Comparison of ENCODE assay signal across 8 mouse cellular contexts in genomic region chr17:35937700-35938348, GRCm38 (mm10). TPM values are rescaled to one million over a fixed set of nuclear protein-coding genes. Genes with fewer than 3 reads are reported as not detected.
A peak's percentile ranks its signal among the peaks of the same experiment; 100 is the strongest.
DNase-seq lines count a peak whose midpoint lies in the region; ATAC-seq and TF ChIP-seq lines count a peak whose summit lies in the region.
"Had no signal": no experiment of that assay in that cellular context is flagged by ENCODE, and none has a peak within 500 bp of the region (broad histone marks: within the 10 kb centered on the region; RNA-seq: fewer than 3 reads in every experiment).

No protein-coding gene starts in this region.

- in situ Hi-C loops in CH12.LX (cut with MboI; ENCODE audit: low pct_ligation_motif_present, low pct_unique_long_range_greater_than_20kb, low sequenced_read_pairs) = no loop called here

- peak; percentile 74 for DNase-seq in CH12.LX (ENCODE audit: extremely low read depth)
- peak; percentile 66 to 73 for DNase-seq in cerebellum, postnatal 14 days
- DNase-seq in heart, postnatal 0 days (ENCODE audit: low spot score) = peak; percentile 68
- peak; percentile 51 to 68 for DNase-seq in kidney, postnatal 36 days
- no peak for DNase-seq in midbrain, embryonic 11.5 days (ENCODE audit: low spot score, missing footprints)
- peak; percentile 68 for DNase-seq in thymus, postnatal 25 days

- peaks cover 6% of the 10 kb centered on the region for H3K9me3 ChIP-seq in CH12.LX (replicated peaks; ENCODE audit: low read length)
- H3K9me3 ChIP-seq in heart, postnatal 0 days (replicated peaks; ENCODE audit: control insufficient read depth, low read length) = no peaks in the 10 kb centered on the region
- H3K9me3 ChIP-seq in midbrain, embryonic 11.5 days (ENCODE audit: control insufficient read depth, low read length) = no peaks in the 10 kb centered on the region
- H3K9me3 ChIP-seq: limb, embryonic 15.5 days had no signal

- no peak overlapping the region for H3K27ac ChIP-seq in CH12.LX (ENCODE audit: insufficient read depth, low read depth)
- no peak overlapping the region for H3K27ac ChIP-seq in heart, postnatal 0 days (ENCODE audit: low read depth)
- H3K27ac ChIP-seq in midbrain, embryonic 11.5 days (ENCODE audit: low read depth, low read length) = no peak overlapping the region
- H3K27ac ChIP-seq: limb, embryonic 15.5 days had no signal

- no peaks in the 10 kb centered on the region for H3K4me1 ChIP-seq in CH12.LX (ENCODE audit: control insufficient read depth in 1 of 2, insufficient read depth in 2 of 2)
- no peaks in the 10 kb centered on the region for H3K4me1 ChIP-seq in heart, postnatal 0 days (ENCODE audit: control insufficient read depth, insufficient read depth)
- no peaks in the 10 kb centered on the region for H3K4me1 ChIP-seq in midbrain, embryonic 11.5 days (ENCODE audit: control insufficient read depth, insufficient read depth, low read length)
- H3K4me1 ChIP-seq: limb, embryonic 15.5 days had no signal

- H3K79me2 ChIP-seq in C2C12 (ENCODE audit: control insufficient read depth, insufficient read depth) = no peaks in the 10 kb centered on the region
- H3K79me2 ChIP-seq in CH12.LX (replicated peaks; ENCODE audit: control insufficient read depth, extremely low read depth, insufficient read depth, poor library complexity, severe bottlenecking) = no peaks in the 10 kb centered on the region

- no peak overlapping the region for H3K4me2 ChIP-seq in CH12.LX (ENCODE audit: insufficient read depth, low read depth, poor library complexity, severe bottlenecking)
- no peak overlapping the region for H3K4me2 ChIP-seq in heart, postnatal 0 days (ENCODE audit: low read depth, low read length)
- no peak overlapping the region for H3K4me2 ChIP-seq in midbrain, embryonic 11.5 days
- H3K4me2 ChIP-seq: limb, embryonic 15.5 days had no signal

- no peak for TF ChIP-seq POLR2A in CH12.LX (IDR thresholded peaks at IDR 0.05; ENCODE audit: low read depth, low read length)

- peak; percentile 55; the same call in 1 of the 2 replicates for ATAC-seq in heart, postnatal 0 days (ENCODE audit: insufficient read depth, low read depth)
- ATAC-seq in midbrain, embryonic 11.5 days (ENCODE audit: low FRiP score) = peak; percentile 33; the same call in 1 of the 2 replicates

- H3K27me3 ChIP-seq in C2C12 (ENCODE audit: control insufficient read depth, insufficient read depth, insufficient read length) (no peaks in the 10 kb centered on the region), CH12.LX (replicated peaks) (peaks cover 2% of the 10 kb centered on the region)
- no peaks in the 10 kb centered on the region for H3K27me3 ChIP-seq in heart, postnatal 0 days (ENCODE audit: control insufficient read depth, insufficient read depth, low read length)
- no peaks in the 10 kb centered on the region for H3K27me3 ChIP-seq in midbrain, embryonic 11.5 days (ENCODE audit: control insufficient read depth, insufficient read depth, low read length)
- H3K27me3 ChIP-seq: limb, embryonic 15.5 days had no signal

- no peak overlapping the region for H3ac ChIP-seq in C2C12 (ENCODE audit: control insufficient read depth, insufficient read length, low read depth)

- no peaks in the 10 kb centered on the region for H3K79me3 ChIP-seq in C2C12 (ENCODE audit: low read depth)

- dilution Hi-C loops in CH12.LX (cut with MboI; ENCODE audit: extremely low pct_ligation_motif_present, extremely low pct_unique_long_range_greater_than_20kb, low sequenced_read_pairs) = no loop called here

- TF ChIP-seq CTCF in C2C12 (IDR thresholded peaks at IDR 0.05; ENCODE audit: control insufficient read depth, insufficient read depth, insufficient read length) (peak; percentile 23), CH12.LX (conservative IDR thresholded peaks at IDR 0.05 in 1 of 2, IDR thresholded peaks at IDR 0.05 in 1 of 2; ENCODE audit: low read depth in 2 of 2, low read length in 2 of 2) (peak; percentile 70 to 90)
- TF ChIP-seq CTCF in heart, postnatal 0 days (IDR thresholded peaks at IDR 0.05; ENCODE audit: low read depth) = peak; percentile 77

- 27% methylated on average over 2 of the region's 2 CpGs for WGBS in heart, postnatal 0 days
- 45% methylated on average over 2 of the region's 2 CpGs for WGBS in midbrain, embryonic 11.5 days

- peak; percentile 82 for TF ChIP-seq RAD21 in CH12.LX (IDR thresholded peaks at IDR 0.05; ENCODE audit: low read depth, low read length)

- no peak overlapping the region for H3K9ac ChIP-seq in CH12.LX (ENCODE audit: insufficient read depth, low read depth)
- H3K9ac ChIP-seq in heart, postnatal 0 days (replicated peaks; ENCODE audit: low read depth, low read length) = no peak overlapping the region
- no peak overlapping the region for H3K9ac ChIP-seq in midbrain, embryonic 11.5 days (ENCODE audit: low read length)
- H3K9ac ChIP-seq: limb, embryonic 15.5 days had no signal

- TF ChIP-seq EP300 in CH12.LX (IDR thresholded peaks at IDR 0.05; ENCODE audit: low read length) = no peak
- TF ChIP-seq EP300 in heart, postnatal 0 days (IDR thresholded peaks at IDR 0.05; ENCODE audit: low read depth) = no peak

- no peak overlapping the region for H3K4me3 ChIP-seq in C2C12 (ENCODE audit: insufficient read depth, poor library complexity, severe bottlenecking)
- H3K4me3 ChIP-seq in CH12.LX (replicated peaks in 1 of 3; ENCODE audit: low read depth in 2 of 3, low read length in 2 of 3, poor library complexity in 1 of 3) = no peak overlapping the region
- no peak overlapping the region for H3K4me3 ChIP-seq in heart, postnatal 0 days (ENCODE audit: low read depth, low read length)
- H3K4me3 ChIP-seq in midbrain, embryonic 11.5 days (ENCODE audit: low read depth, low read length) = no peak overlapping the region
- H3K4me3 ChIP-seq: limb, embryonic 15.5 days had no signal

- H3K36me3 ChIP-seq in C2C12 (ENCODE audit: control insufficient read depth, insufficient read depth) (peaks cover under 1% of the 10 kb centered on the region), CH12.LX (replicated peaks in 1 of 2; ENCODE audit: control insufficient read depth in 1 of 2, insufficient read depth in 1 of 2, low read length in 1 of 2) (no peaks in the 10 kb centered on the region)
- no peaks in the 10 kb centered on the region for H3K36me3 ChIP-seq in heart, postnatal 0 days (replicated peaks; ENCODE audit: control insufficient read depth, insufficient read depth, low read length)
- no peaks in the 10 kb centered on the region for H3K36me3 ChIP-seq in midbrain, embryonic 11.5 days (ENCODE audit: control insufficient read depth, insufficient read depth, low read length)
- H3K36me3 ChIP-seq: limb, embryonic 15.5 days had no signal

TF ChIP-seq in C2C12, 6 proteins besides CTCF, POLR2A, EP300 and RAD21:
- TF ChIP-seq FOSL1 (IDR thresholded peaks at IDR 0.05; ENCODE audit: insufficient read depth, low read length, poor library complexity, severe bottlenecking) (no peak), MAX (IDR thresholded peaks at IDR 0.05) (no peak), MYOG (IDR thresholded peaks at IDR 0.05; ENCODE audit: control insufficient read depth, extremely low read depth, insufficient read length) (no peak)

TF ChIP-seq in CH12.LX, 34 proteins besides CTCF, POLR2A, EP300 and RAD21 (continues in another document):
- TF ChIP-seq MAFK (IDR thresholded peaks at IDR 0.05; ENCODE audit: insufficient replicate concordance, low read length) = no peak
- TF ChIP-seq PAX5 (IDR thresholded peaks at IDR 0.05; ENCODE audit: low read length) = no peak
- TF ChIP-seq ELF1 (IDR thresholded peaks at IDR 0.05; ENCODE audit: low read depth, low read length) = no peak

RNA-seq across cellular contexts. Expression of gene Ppp1r10, which starts 21.6 kb away (rescaled TPM):
- polyA plus RNA-seq in C2C12 (2012; fragmentation: generic; extraction: Trizol) (33.1 TPM), CH12.LX (2012; ENCODE audit: insufficient read length, low read depth) (69.9 and 70.3 TPM in 2 replicates)
- total RNA-seq in CH12.LX (2012; rRNA removed) (31.6 TPM in 2 replicates), CH12.LX (2014; rRNA removed) (10.7 and 14.5 TPM in 2 replicates)
- total RNA-seq in heart, postnatal 0 days (2014; rRNA removed; ENCODE audit: low replicate concordance) = 11.2 and 20.7 TPM in 2 replicates
- polyA plus RNA-seq in heart, postnatal 0 days (2015; fragmentation: Nextera tagmentation; extraction: Ambion mirVana) = 14.8 and 20.2 TPM in 2 replicates
- polyA plus RNA-seq in midbrain, embryonic 11.5 days (2014; fragmentation: Nextera tagmentation; extraction: Ambion mirVana) = 44.3 TPM in 2 replicates

RNA-seq across cellular contexts. Expression of gene Mrps18b, which starts 21.6 kb away (rescaled TPM):
- polyA plus RNA-seq in C2C12 (2012; fragmentation: generic; extraction: Trizol) (153 TPM), CH12.LX (2012; ENCODE audit: insufficient read length, low read depth) (172 and 180 TPM in 2 replicates)
- total RNA-seq in CH12.LX (2012; rRNA removed) (108 and 135 TPM in 2 replicates), CH12.LX (2014; rRNA removed) (135 and 148 TPM in 2 replicates)
- 38.0 and 73.7 TPM in 2 replicates for total RNA-seq in heart, postnatal 0 days (2014; rRNA removed; ENCODE audit: low replicate concordance)
- polyA plus RNA-seq in heart, postnatal 0 days (2015; fragmentation: Nextera tagmentation; extraction: Ambion mirVana) = 68.6 and 77.0 TPM in 2 replicates
- polyA plus RNA-seq in midbrain, embryonic 11.5 days (2014; fragmentation: Nextera tagmentation; extraction: Ambion mirVana) = 57.1 and 61.8 TPM in 2 replicates

RNA-seq across cellular contexts. Expression of gene Atat1, which starts 27.9 kb away (rescaled TPM):
- polyA plus RNA-seq in C2C12 (2012; fragmentation: generic; extraction: Trizol) = 13.1 TPM
- 12.5 and 14.5 TPM in 2 replicates for total RNA-seq in CH12.LX (2012; rRNA removed)
- total RNA-seq in CH12.LX (2014; rRNA removed) = 5.2 and 5.7 TPM in 2 replicates
- polyA plus RNA-seq in CH12.LX (2012; ENCODE audit: insufficient read length, low read depth) = 9.9 and 10.4 TPM in 2 replicates
- total RNA-seq in heart, postnatal 0 days (2014; rRNA removed; ENCODE audit: low replicate concordance) = 28.6 and 31.0 TPM in 2 replicates
- 19.1 and 19.8 TPM in 2 replicates for polyA plus RNA-seq in heart, postnatal 0 days (2015; fragmentation: Nextera tagmentation; extraction: Ambion mirVana)
- 158 and 168 TPM in 2 replicates for polyA plus RNA-seq in midbrain, embryonic 11.5 days (2014; fragmentation: Nextera tagmentation; extraction: Ambion mirVana)

RNA-seq across cellular contexts. Expression of gene Abcf1, which starts 31.7 kb away (rescaled TPM):
- polyA plus RNA-seq in C2C12 (2012; fragmentation: generic; extraction: Trizol) (82.6 TPM), CH12.LX (2012; ENCODE audit: insufficient read length, low read depth) (290 and 352 TPM in 2 replicates)
- total RNA-seq in CH12.LX (2012; rRNA removed) (110 and 136 TPM in 2 replicates), CH12.LX (2014; rRNA removed) (52.8 and 52.9 TPM in 2 replicates)
- 44.0 and 47.0 TPM in 2 replicates for total RNA-seq in heart, postnatal 0 days (2014; rRNA removed; ENCODE audit: low replicate concordance)
- polyA plus RNA-seq in heart, postnatal 0 days (2015; fragmentation: Nextera tagmentation; extraction: Ambion mirVana) = 68.5 and 74.5 TPM in 2 replicates
- 118 and 119 TPM in 2 replicates for polyA plus RNA-seq in midbrain, embryonic 11.5 days (2014; fragmentation: Nextera tagmentation; extraction: Ambion mirVana)

RNA-seq across cellular contexts. Expression of gene 2310061I04Rik, which starts 40.6 kb away (rescaled TPM):
- 36.0 TPM for polyA plus RNA-seq in C2C12 (2012; fragmentation: generic; extraction: Trizol)
- total RNA-seq in CH12.LX (2012; rRNA removed) = 7.1 and 8.7 TPM in 2 replicates
- total RNA-seq in CH12.LX (2014; rRNA removed) = 4.2 and 5.7 TPM in 2 replicates
- 39.5 and 46.4 TPM in 2 replicates for polyA plus RNA-seq in CH12.LX (2012; ENCODE audit: insufficient read length, low read depth)
- 32.5 and 36.6 TPM in 2 replicates for total RNA-seq in heart, postnatal 0 days (2014; rRNA removed; ENCODE audit: low replicate concordance)
- polyA plus RNA-seq in heart, postnatal 0 days (2015; fragmentation: Nextera tagmentation; extraction: Ambion mirVana) = 51.9 and 53.1 TPM in 2 replicates
- polyA plus RNA-seq in midbrain, embryonic 11.5 days (2014; fragmentation: Nextera tagmentation; extraction: Ambion mirVana) = 22.7 and 23.3 TPM in 2 replicates

Comparison
In these comparisons a context has a peak if more than half of its experiments do, and no peak if none do; other contexts are left out.
1. CTCF ChIP-seq: peak in every context shown above with its lines; median percentile 80 in CH12.LX; 77 in heart, postnatal 0 days; 23 in C2C12.